ENCODE assay signal across 10 mouse cellular contexts in the genomic region with DNA sequence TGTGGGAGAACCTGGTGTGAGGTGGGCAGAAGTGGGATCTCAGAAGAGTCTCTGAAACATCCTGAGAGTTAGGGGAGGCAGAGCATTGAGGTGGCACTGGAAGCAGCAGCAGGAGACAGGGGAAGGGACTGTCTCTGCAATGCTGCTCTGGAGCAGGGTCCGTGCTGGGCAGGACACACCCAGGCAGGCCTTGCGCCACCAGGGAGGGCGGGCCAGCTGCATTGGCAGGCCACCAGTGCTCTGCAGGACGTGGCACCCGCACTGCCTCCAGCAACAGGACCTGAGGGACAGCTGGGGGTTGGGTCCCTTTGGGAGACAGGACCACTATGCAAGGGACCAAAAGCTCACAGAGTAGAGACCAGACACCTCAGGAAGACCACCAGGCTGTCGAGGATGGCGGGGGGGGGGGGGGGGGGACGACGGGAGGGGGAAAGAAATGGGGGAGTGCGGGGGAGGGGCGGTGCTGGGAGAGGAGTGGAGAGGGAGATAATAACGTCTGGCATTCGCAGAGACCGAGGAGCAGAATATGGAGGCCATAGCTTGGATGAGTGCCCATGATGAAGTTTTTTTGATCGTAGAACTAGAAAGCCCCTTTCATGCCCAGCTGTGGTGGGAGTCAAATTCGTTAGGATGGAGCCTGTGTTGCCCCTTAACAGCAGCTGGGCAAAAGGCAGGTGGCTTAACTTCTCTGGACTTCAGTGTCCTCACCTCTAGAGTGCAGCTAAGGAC. TPM values are rescaled to one million over a fixed set of nuclear protein-coding genes. Genes with fewer than 3 reads are reported as not detected.
DNase-seq lines count a peak whose midpoint lies in the region; ATAC-seq and TF ChIP-seq lines count a peak whose summit lies in the region.
"Had no signal": no experiment of that assay in that cellular context is flagged by ENCODE, and none has a peak within 500 bp of the region (broad histone marks: within the 10 kb centered on the region; RNA-seq: fewer than 3 reads in every experiment).

No protein-coding gene starts in this region.

- peak; percentile 64 to 79 for DNase-seq in heart, adult 18-20 months
- no peak for DNase-seq in heart, postnatal 25 days (ENCODE audit: low spot score)
- DNase-seq in gastrocnemius, adult 8-10 months (ENCODE audit: low spot score in 2 of 2) = peak; percentile 60 to 64
- no peak for DNase-seq in limb, embryonic 10.5 days (ENCODE audit: low spot score)
- DNase-seq in retina, postnatal 1 day = no peak
- DNase-seq in urinary bladder, adult 2 months (ENCODE audit: low spot score) = no peak

- no peaks in the 10 kb centered on the region for H3K79me2 ChIP-seq in C2C12 (ENCODE audit: control insufficient read depth, insufficient read depth)

- no peak for ATAC-seq in frontal cortex, adult (ENCODE audit: low TSS enrichment)

- peak overlapping the region; percentile 8 for H3ac ChIP-seq in C2C12 (ENCODE audit: control insufficient read depth, insufficient read length, low read depth)

- H3K36me3 ChIP-seq in C2C12 (ENCODE audit: control insufficient read depth, insufficient read depth) = no peaks in the 10 kb centered on the region
- H3K36me3 ChIP-seq in limb, embryonic 10.5 days = no peaks in the 10 kb centered on the region
- H3K36me3 ChIP-seq: neural tube, embryonic 12.5 days had no signal

- peak overlapping the region; percentile 70 for H3K27ac ChIP-seq in limb, embryonic 10.5 days
- H3K27ac ChIP-seq: neural tube, embryonic 12.5 days had no signal

- H3K27me3 ChIP-seq in C2C12 (ENCODE audit: control insufficient read depth, insufficient read depth, insufficient read length) = no peaks in the 10 kb centered on the region
- no peaks in the 10 kb centered on the region for H3K27me3 ChIP-seq in limb, embryonic 10.5 days (ENCODE audit: low read depth, poor library complexity, severe bottlenecking)
- H3K27me3 ChIP-seq: neural tube, embryonic 12.5 days had no signal

- no peak for TF ChIP-seq CTCF in C2C12 (IDR thresholded peaks at IDR 0.05; ENCODE audit: control insufficient read depth, insufficient read depth, insufficient read length)

- intact Hi-C loops in heart, postnatal 25 days (cut with DNase I) = loop anchor here (5.0 kb wide), 1 partner anchor 44 kb away; no protein-coding TSS in a partner anchor

- no peaks in the 10 kb centered on the region for H3K79me3 ChIP-seq in C2C12 (ENCODE audit: low read depth)

- no peaks in the 10 kb centered on the region for H3K9me3 ChIP-seq in limb, embryonic 10.5 days (replicated peaks)
- H3K9me3 ChIP-seq: neural tube, embryonic 12.5 days had no signal

- H3K4me3 ChIP-seq in C2C12 (ENCODE audit: insufficient read depth, poor library complexity, severe bottlenecking) = no peak overlapping the region
- no peak overlapping the region for H3K4me3 ChIP-seq in limb, embryonic 10.5 days
- H3K4me3 ChIP-seq: neural tube, embryonic 12.5 days had no signal

- H3K4me1 ChIP-seq in limb, embryonic 10.5 days = peaks cover 44% of the 10 kb centered on the region

- 36% methylated on average over 13 of the region's 16 CpGs for WGBS in limb, embryonic 10.5 days

TF ChIP-seq in C2C12, 6 proteins besides CTCF, POLR2A, EP300 and RAD21:
- TF ChIP-seq CEBPB (IDR thresholded peaks at IDR 0.05; ENCODE audit: low read depth) = peak; percentile 72
- TF ChIP-seq FOSL1 (IDR thresholded peaks at IDR 0.05; ENCODE audit: insufficient read depth, low read length, poor library complexity, severe bottlenecking) = no peak
- TF ChIP-seq MYOG (IDR thresholded peaks at IDR 0.05; ENCODE audit: control insufficient read depth, extremely low read depth, insufficient read length) = no peak
- TF ChIP-seq USF1 (IDR thresholded peaks at IDR 0.05; ENCODE audit: low read depth) = no peak
- no peak for TF ChIP-seq MAX (IDR thresholded peaks at IDR 0.05)
- TF ChIP-seq MYOD1 (IDR thresholded peaks at IDR 0.05; ENCODE audit: control insufficient read depth, insufficient read length, low read depth) = peak; percentile 50

RNA-seq across cellular contexts. Expression of a gene that starts 20.2 kb away (rescaled TPM):
- total RNA-seq in heart, adult 18-20 months (2021) = 10 to 100 TPM; 43.0 to 53.3 TPM
- total RNA-seq in heart, postnatal 25 days (2021) = 100 to 1,000 TPM; 182 to 211 TPM
- polyA plus RNA-seq in C2C12 (2012; fragmentation: generic; extraction: Trizol) = 2.3 TPM
- 10 to 100 TPM; 30.9 to 90.6 (median 45.9) TPM for total RNA-seq in gastrocnemius, adult 8-10 months (2022)
- 81.4 and 104 TPM in 2 replicates for polyA plus RNA-seq in limb, embryonic 10.5 days (2016; fragmentation: Nextera tagmentation; extraction: Ambion mirVana)
- 953 and 1,532 TPM in 2 replicates for polyA plus RNA-seq in urinary bladder, adult 2 months (2012; rRNA removed)

RNA-seq across cellular contexts. Expression of a gene that starts 51.6 kb away (rescaled TPM):
- not detected for total RNA-seq in heart, adult 18-20 months (2021)
- total RNA-seq in heart, postnatal 25 days (2021) = not detected
- polyA plus RNA-seq in C2C12 (2012; fragmentation: generic; extraction: Trizol) = not detected
- not detected for total RNA-seq in gastrocnemius, adult 8-10 months (2022)
- polyA plus RNA-seq in limb, embryonic 10.5 days (2016; fragmentation: Nextera tagmentation; extraction: Ambion mirVana) = not detected in 2 replicates
- polyA plus RNA-seq in urinary bladder, adult 2 months (2012; rRNA removed) = 0.19 and 0.22 TPM in 2 replicates
- polyA plus RNA-seq: large intestine, adult 2 months; neural tube, embryonic 12.5 days had no signal

Comparison
In these comparisons a context has a peak if more than half of its experiments do, and no peak if none do; other contexts are left out.
1. DNase-seq: peak in heart, adult 18-20 months (2 of 2) and gastrocnemius, adult 8-10 months (2 of 2); none in heart, postnatal 25 days (single experiment), limb, embryonic 10.5 days (single experiment), retina, postnatal 1 day (single experiment) and urinary bladder, adult 2 months (single experiment).